Mouse (Mus musculus): ENCODE results near the gene Myocos. TPM values are rescaled to one million over a fixed set of nuclear protein-coding genes. Genes with fewer than 3 reads are reported as not detected.

Gene Myocos
- total and polyA plus RNA-seq, 3 experiments: not detected

GRCm38 (mm10) chr1:162660276-162660860 is 2.3 kb upstream of the Myocos start:
- no peak for ATAC-seq (ENCODE audit: extremely low read depth, insufficient number of reproducible peaks, low FRiP score, poor library complexity, severe bottlenecking)
- H3K9me3 ChIP-seq (replicated peaks): no peaks in the 10 kb centered on the region
- peaks cover 20% of the 10 kb centered on the region for H3K27me3 ChIP-seq (ENCODE audit: insufficient read depth, low read length)
- no peaks in the 10 kb centered on the region; the same call in 1 of the 2 replicates for H3K4me1 ChIP-seq (ENCODE audit: insufficient read depth, low read depth, low read length)
- no peaks in the 10 kb centered on the region for H3K36me3 ChIP-seq (replicated peaks)
- TF ChIP-seq TAL1 (conservative IDR thresholded peaks at IDR 0.05; ENCODE audit: low read depth, low read length): no peak
- TF ChIP-seq GATA1 (IDR thresholded peaks at IDR 0.05; ENCODE audit: borderline replicate concordance, low read length): no peak
- no peak for TF ChIP-seq POLR2AphosphoS5 (IDR thresholded peaks at IDR 0.05; ENCODE audit: insufficient replicate concordance, low read depth, low read length)
- no peak overlapping the region for H3K4me3 ChIP-seq (ENCODE audit: low read depth, low read length)
- no peak for DNase-seq (ENCODE audit: low spot score)

DNA sequence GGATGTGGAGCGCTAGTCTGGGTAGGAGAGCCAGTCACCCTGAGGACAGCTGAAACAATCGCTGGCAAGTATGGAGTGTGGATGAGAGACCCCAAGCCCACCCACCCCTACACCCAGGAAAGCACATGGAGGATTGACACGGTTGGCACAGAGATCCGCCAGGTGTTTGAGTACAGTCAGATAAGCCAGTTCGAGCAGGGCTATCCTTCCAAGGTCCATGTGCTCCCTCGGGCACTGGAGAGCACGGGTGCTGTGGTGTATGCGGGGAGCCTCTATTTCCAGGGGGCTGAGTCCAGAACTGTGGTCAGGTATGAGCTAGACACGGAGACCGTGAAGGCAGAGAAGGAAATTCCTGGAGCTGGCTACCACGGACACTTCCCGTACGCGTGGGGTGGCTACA is 9.6 kb downstream of the Myocos start:
- TF ChIP-seq POLR2AphosphoS5 (IDR thresholded peaks at IDR 0.05; ENCODE audit: insufficient replicate concordance, low read depth, low read length) (no peak), GATA1 (IDR thresholded peaks at IDR 0.05; ENCODE audit: borderline replicate concordance, low read length) (no peak), GATA2 (IDR thresholded peaks at IDR 0.05; ENCODE audit: borderline replicate concordance, low read depth, low read length) (no peak), TAL1 (conservative IDR thresholded peaks at IDR 0.05; ENCODE audit: low read depth, low read length) (no peak), CTCF (IDR thresholded peaks at IDR 0.05; ENCODE audit: low read depth, low read length) (no peak)
- H3K27me3 ChIP-seq (ENCODE audit: insufficient read depth, low read length): peaks cover 20% of the 10 kb centered on the region
- no peaks in the 10 kb centered on the region for H3K9me3 ChIP-seq (replicated peaks)
- no peak for ATAC-seq (ENCODE audit: extremely low read depth, insufficient number of reproducible peaks, low FRiP score, poor library complexity, severe bottlenecking)
- H3K4me1 ChIP-seq (ENCODE audit: insufficient read depth, low read depth, low read length): no peaks in the 10 kb centered on the region
- H3K36me3 ChIP-seq (replicated peaks): no peaks in the 10 kb centered on the region
- no peak for DNase-seq (ENCODE audit: low spot score)
- H3K4me3 ChIP-seq (ENCODE audit: low read depth, low read length): no peak overlapping the region

- H3K4me1 ChIP-seq (ENCODE audit: insufficient read depth, low read depth, low read length): no peaks in the 10 kb centered on the region
- no peak for DNase-seq (ENCODE audit: low spot score)
- TF ChIP-seq CTCF (IDR thresholded peaks at IDR 0.05; ENCODE audit: low read depth, low read length) (no peak), TAL1 (conservative IDR thresholded peaks at IDR 0.05; ENCODE audit: low read depth, low read length) (no peak), POLR2AphosphoS5 (IDR thresholded peaks at IDR 0.05; ENCODE audit: insufficient replicate concordance, low read depth, low read length) (no peak), GATA1 (IDR thresholded peaks at IDR 0.05; ENCODE audit: borderline replicate concordance, low read length) (no peak), GATA2 (IDR thresholded peaks at IDR 0.05; ENCODE audit: borderline replicate concordance, low read depth, low read length) (no peak)
- no peaks in the 10 kb centered on the region for H3K9me3 ChIP-seq (replicated peaks)
- H3K4me3 ChIP-seq (ENCODE audit: low read depth, low read length): no peak overlapping the region
- no peaks in the 10 kb centered on the region for H3K36me3 ChIP-seq (replicated peaks)
- no peak for ATAC-seq (ENCODE audit: extremely low read depth, insufficient number of reproducible peaks, low FRiP score, poor library complexity, severe bottlenecking)
- H3K27me3 ChIP-seq (ENCODE audit: insufficient read depth, low read length): peaks cover 36% of the 10 kb centered on the region
These were observed 11.8 kb downstream of the Myocos start for GRCm38 (mm10) chr1:162646083-162646686.

DNA sequence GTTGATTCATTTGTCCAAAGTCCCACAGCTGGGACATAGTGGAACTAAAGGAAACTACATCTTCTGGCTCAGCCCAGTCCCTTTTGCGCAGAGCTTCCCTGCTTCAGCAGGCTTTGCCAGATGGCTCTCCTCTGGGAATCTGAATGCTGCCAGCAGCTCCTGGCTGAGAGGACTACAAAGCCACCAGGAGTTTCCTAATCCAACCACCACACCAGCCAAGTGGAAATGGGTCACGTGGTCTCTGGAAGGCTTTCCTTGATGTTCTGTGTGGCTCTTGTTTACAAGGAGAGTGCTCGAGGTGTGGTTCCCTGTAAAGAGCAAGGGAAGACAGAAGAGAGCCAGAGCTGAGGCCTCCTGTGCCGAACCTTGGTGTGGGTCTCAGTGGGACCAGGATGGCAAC is 14.3 kb downstream of the Myocos start:
- TF ChIP-seq CTCF (IDR thresholded peaks at IDR 0.05; ENCODE audit: low read depth, low read length) (no peak), GATA1 (IDR thresholded peaks at IDR 0.05; ENCODE audit: borderline replicate concordance, low read length) (no peak), TAL1 (conservative IDR thresholded peaks at IDR 0.05; ENCODE audit: low read depth, low read length) (no peak), POLR2AphosphoS5 (IDR thresholded peaks at IDR 0.05; ENCODE audit: insufficient replicate concordance, low read depth, low read length) (no peak), GATA2 (IDR thresholded peaks at IDR 0.05; ENCODE audit: borderline replicate concordance, low read depth, low read length) (no peak)
- H3K9me3 ChIP-seq (replicated peaks): no peaks in the 10 kb centered on the region
- H3K27me3 ChIP-seq (ENCODE audit: insufficient read depth, low read length): peaks cover 39% of the 10 kb centered on the region
- ATAC-seq (ENCODE audit: extremely low read depth, insufficient number of reproducible peaks, low FRiP score, poor library complexity, severe bottlenecking) (no peak), DNase-seq (ENCODE audit: low spot score) (no peak)
- H3K36me3 ChIP-seq (replicated peaks): no peaks in the 10 kb centered on the region
- H3K4me1 ChIP-seq (ENCODE audit: insufficient read depth, low read depth, low read length): no peaks in the 10 kb centered on the region
- no peak overlapping the region for H3K4me3 ChIP-seq (ENCODE audit: low read depth, low read length)

DNA sequence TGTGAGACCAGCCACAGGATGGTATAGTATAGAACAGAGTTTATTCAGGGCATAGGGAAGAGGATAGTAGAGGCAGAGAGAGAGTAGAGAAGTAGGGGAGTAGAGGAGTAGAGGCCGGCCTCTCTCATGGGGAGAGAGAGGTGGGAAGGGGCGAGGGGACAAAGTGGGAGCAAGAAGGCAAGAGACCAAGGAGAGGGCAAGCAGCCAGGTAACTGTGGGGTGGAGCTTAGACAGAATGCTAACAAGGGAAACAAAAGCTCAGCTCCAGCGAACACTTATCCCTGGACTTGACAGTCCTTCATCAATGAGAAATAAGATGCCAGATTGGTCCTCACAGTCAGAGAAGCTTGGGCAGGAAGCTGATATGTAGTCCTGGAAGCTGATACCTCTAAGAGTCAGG is 15.4 kb downstream of the Myocos start:
- H3K4me3 ChIP-seq (ENCODE audit: low read depth, low read length): no peak overlapping the region
- H3K4me1 ChIP-seq (ENCODE audit: insufficient read depth, low read depth, low read length): no peaks in the 10 kb centered on the region
- peaks cover 39% of the 10 kb centered on the region for H3K27me3 ChIP-seq (ENCODE audit: insufficient read depth, low read length)
- ATAC-seq (ENCODE audit: extremely low read depth, insufficient number of reproducible peaks, low FRiP score, poor library complexity, severe bottlenecking) (no peak), DNase-seq (ENCODE audit: low spot score) (no peak)
- no peaks in the 10 kb centered on the region for H3K36me3 ChIP-seq (replicated peaks)
- no peak for TF ChIP-seq CTCF (IDR thresholded peaks at IDR 0.05; ENCODE audit: low read depth, low read length)
- TF ChIP-seq TAL1 (conservative IDR thresholded peaks at IDR 0.05; ENCODE audit: low read depth, low read length): no peak
- no peak for TF ChIP-seq POLR2AphosphoS5 (IDR thresholded peaks at IDR 0.05; ENCODE audit: insufficient replicate concordance, low read depth, low read length)
- TF ChIP-seq GATA2 (IDR thresholded peaks at IDR 0.05; ENCODE audit: borderline replicate concordance, low read depth, low read length): no peak
- TF ChIP-seq GATA1 (IDR thresholded peaks at IDR 0.05; ENCODE audit: borderline replicate concordance, low read length): no peak
- no peaks in the 10 kb centered on the region for H3K9me3 ChIP-seq (replicated peaks)

DNA sequence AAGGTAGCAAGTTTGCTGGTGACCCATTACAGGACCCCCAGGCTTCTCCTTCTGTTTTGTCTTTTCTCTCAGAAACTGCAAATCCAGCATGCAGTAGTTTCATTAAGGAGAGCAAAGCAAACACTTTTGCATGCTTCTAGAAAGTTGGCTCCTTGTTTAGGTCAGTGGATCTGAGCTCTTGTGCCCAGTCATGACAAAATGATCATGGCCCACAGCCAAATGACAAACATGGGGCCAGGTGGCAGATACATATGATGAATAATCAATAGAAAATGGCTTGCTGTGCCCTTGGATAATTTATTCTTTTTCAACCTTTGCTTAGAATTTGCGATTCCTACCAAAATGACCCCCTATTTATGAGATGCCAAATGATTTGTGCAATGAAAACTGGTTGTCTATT is 18.2 kb downstream of the Myocos start:
- no peaks in the 10 kb centered on the region for H3K4me1 ChIP-seq (ENCODE audit: insufficient read depth, low read depth, low read length)
- DNase-seq (ENCODE audit: low spot score): no peak
- H3K27me3 ChIP-seq (ENCODE audit: insufficient read depth, low read length): peaks cover 53% of the 10 kb centered on the region
- no peaks in the 10 kb centered on the region for H3K9me3 ChIP-seq (replicated peaks)
- no peaks in the 10 kb centered on the region for H3K36me3 ChIP-seq (replicated peaks)
- no peak for ATAC-seq (ENCODE audit: extremely low read depth, insufficient number of reproducible peaks, low FRiP score, poor library complexity, severe bottlenecking)
- H3K4me3 ChIP-seq (ENCODE audit: low read depth, low read length): no peak overlapping the region
- TF ChIP-seq GATA2 (IDR thresholded peaks at IDR 0.05; ENCODE audit: borderline replicate concordance, low read depth, low read length): no peak
- TF ChIP-seq TAL1 (conservative IDR thresholded peaks at IDR 0.05; ENCODE audit: low read depth, low read length): no peak
- TF ChIP-seq GATA1 (IDR thresholded peaks at IDR 0.05; ENCODE audit: borderline replicate concordance, low read length): no peak
- no peak for TF ChIP-seq CTCF (IDR thresholded peaks at IDR 0.05; ENCODE audit: low read depth, low read length)
- no peak for TF ChIP-seq POLR2AphosphoS5 (IDR thresholded peaks at IDR 0.05; ENCODE audit: insufficient replicate concordance, low read depth, low read length)
